Mouse (Mus musculus): ENCODE data around the gene Rtca.

Gene Rtca

GRCm38 (mm10) chr3:116476686-116477298, 31.2 kb downstream of the Rtca start:
- DNase-seq (ENCODE audit: extremely low spot score, low spot score): no peak

- DNase-seq (ENCODE audit: extremely low spot score, low spot score): no peak
Observed at GRCm38 (mm10) chr3:116474602-116475001, 33.4 kb downstream of the Rtca start.

- no peak for DNase-seq (ENCODE audit: extremely low spot score, low spot score)
Observed at GRCm38 (mm10) chr3:116465709-116466108, 42.3 kb downstream of the Rtca start.

GRCm38 (mm10) chr3:116464318-116464717, 43.7 kb downstream of the Rtca start:
- no peak for DNase-seq (ENCODE audit: extremely low spot score, low spot score)

GRCm38 (mm10) chr3:116461053-116461452, 47.0 kb downstream of the Rtca start:
- no peak for DNase-seq (ENCODE audit: extremely low spot score, low spot score)

- no peak for DNase-seq (ENCODE audit: extremely low spot score, low spot score)
Observed at GRCm38 (mm10) chr3:116454529-116454928, 53.5 kb downstream of the Rtca start.

- no peak for DNase-seq (ENCODE audit: extremely low spot score, low spot score)
Observed at GRCm38 (mm10) chr3:116450741-116451140, 57.3 kb downstream of the Rtca start.

GRCm38 (mm10) chr3:116444327-116444726, 63.7 kb downstream of the Rtca start:
- no peak for DNase-seq (ENCODE audit: extremely low spot score, low spot score)

GRCm38 (mm10) chr3:116442788-116443187, 65.2 kb downstream of the Rtca start:
- no peak for DNase-seq (ENCODE audit: extremely low spot score, low spot score)

GRCm38 (mm10) chr3:116441518-116442205, 66.3 kb downstream of the Rtca start:
- DNase-seq (ENCODE audit: extremely low spot score, low spot score): no peak

GRCm38 (mm10) chr3:116440066-116440997, 67.7 kb downstream of the Rtca start:
- DNase-seq (ENCODE audit: extremely low spot score, low spot score): peak; percentile 10
